11 mouse cellular contexts compared by ENCODE assay signal in the genomic region with DNA sequence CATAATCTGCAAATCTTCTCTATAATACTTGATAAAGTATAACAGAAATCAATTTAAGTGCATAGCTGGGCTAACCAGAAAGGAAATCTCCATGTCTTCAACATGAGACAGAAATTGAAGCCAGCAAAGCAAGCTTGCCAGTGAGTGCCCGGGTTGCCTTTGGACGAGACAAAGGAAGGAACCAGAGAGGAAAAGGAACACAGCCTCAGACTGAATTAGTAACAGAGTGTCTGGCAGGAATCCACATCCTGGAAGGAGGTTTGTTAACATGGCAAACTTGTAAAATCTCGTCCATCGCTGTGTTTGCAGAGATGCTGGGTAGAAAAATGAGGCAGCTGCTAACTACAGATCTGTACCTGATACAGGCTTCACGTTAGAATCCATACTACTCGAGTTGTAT.
A peak's percentile ranks its signal among the peaks of the same experiment; 100 is the strongest.
DNase-seq lines count a peak whose midpoint lies in the region; TF ChIP-seq lines count a peak whose summit lies in the region.
"Had no signal": no experiment of that assay in that cellular context is flagged by ENCODE, and none has a peak within 500 bp of the region (broad histone marks: within the 10 kb centered on the region; RNA-seq: fewer than 3 reads in every experiment).

No protein-coding gene starts in this region.

- intact Hi-C loops in heart, postnatal 36 days (cut with DNase I), result loop anchor here (5.0 kb wide), 2 partner anchors 406 to 706 kb away; no protein-coding TSS in a partner anchor
- intact Hi-C loops in left cerebral cortex, postnatal 4 days (cut with DNase I), result loop anchor here (5.0 to 10.0 kb wide), 2 partner anchors 143 to 176 kb away; no protein-coding TSS in a partner anchor
- intact Hi-C loops in left cerebral cortex, adult 2 months (cut with DNase I), result loop anchor here (5.0 kb wide), 2 partner anchors 151 to 406 kb away; no protein-coding TSS in a partner anchor

- H3K4me3 ChIP-seq in left cerebral cortex, adult 2 months, result no peak overlapping the region
- H3K4me3 ChIP-seq: gastrocnemius, adult 2 months; intestine, embryonic 15.5 days; neural tube, embryonic 12.5 days had no signal

- TF ChIP-seq CTCF in left cerebral cortex, adult 2 months (IDR thresholded peaks at IDR 0.05), result no peak

- peak; percentile 64 for DNase-seq in heart, adult 11 months
- no peak for DNase-seq in heart, postnatal 36 days
- DNase-seq in left cerebral cortex, postnatal 4 days, result peak; percentile 9
- DNase-seq in left cerebral cortex, adult 2 months (ENCODE audit: extremely low spot score in 1 of 2, low spot score in 2 of 2), result no peak
- peak; percentile 45 for DNase-seq in kidney, postnatal 14 days
- DNase-seq in lung, postnatal 10 days, result peak; percentile 45
- no peak for DNase-seq in spleen, postnatal 10 days (ENCODE audit: low spot score in 2 of 2)
- no peak for DNase-seq in spleen, postnatal 14 days (ENCODE audit: low spot score in 2 of 2)
- DNase-seq: gastrocnemius, adult 2 months had no signal

- H3K27ac ChIP-seq in left cerebral cortex, adult 2 months, result no peak overlapping the region
- H3K27ac ChIP-seq: gastrocnemius, adult 2 months; intestine, embryonic 15.5 days; neural tube, embryonic 12.5 days had no signal

Comparison
In these comparisons a context has a peak if more than half of its experiments do, and no peak if none do; other contexts are left out.
1. DNase-seq: peak in heart, adult 11 months (single experiment), left cerebral cortex, postnatal 4 days (single experiment), kidney, postnatal 14 days (single experiment) and lung, postnatal 10 days (single experiment); none in heart, postnatal 36 days (0 of 2), left cerebral cortex, adult 2 months (0 of 2), spleen, postnatal 10 days (0 of 2) and spleen, postnatal 14 days (0 of 2).